31 mouse cellular contexts compared by ENCODE assay signal in genomic region chrX:143867129-143867664, GRCm38 (mm10). TPM values are rescaled to one million over a fixed set of nuclear protein-coding genes. Genes with fewer than 3 reads are reported as not detected.
"Had no signal": no experiment of that assay in that cellular context is flagged by ENCODE, and none has a peak within 500 bp of the region (broad histone marks: within the 10 kb centered on the region; RNA-seq: fewer than 3 reads in every experiment).

No protein-coding gene starts in this region.

- H3K9me3 ChIP-seq: limb, embryonic 12.5 days; limb, embryonic 15.5 days; liver, embryonic 12.5 days; liver, embryonic 13.5 days; liver, embryonic 15.5 days; lung, embryonic 15.5 days; megakaryocyte, embryonic 14.5 days; midbrain, embryonic 10.5 days; midbrain, embryonic 12.5 days; midbrain, embryonic 13.5 days; midbrain, embryonic 15.5 days; neural tube, embryonic 12.5 days had no signal

- H3K4me1 ChIP-seq: limb, embryonic 12.5 days; limb, embryonic 15.5 days; liver, embryonic 12.5 days; liver, embryonic 13.5 days; liver, embryonic 15.5 days; lung, embryonic 15.5 days; megakaryocyte, embryonic 14.5 days; midbrain, embryonic 10.5 days; midbrain, embryonic 12.5 days; midbrain, embryonic 13.5 days; midbrain, embryonic 15.5 days; neural tube, embryonic 12.5 days had no signal

- H3K9ac ChIP-seq: limb, embryonic 12.5 days; limb, embryonic 15.5 days; liver, embryonic 12.5 days; liver, embryonic 13.5 days; liver, embryonic 14.5 days; liver, embryonic 15.5 days; liver, postnatal 0 days; lung, embryonic 14.5 days; lung, embryonic 15.5 days; midbrain, embryonic 12.5 days; midbrain, embryonic 13.5 days; midbrain, embryonic 15.5 days; neural tube, embryonic 12.5 days had no signal

- H3K4me2 ChIP-seq: limb, embryonic 12.5 days; limb, embryonic 15.5 days; liver, embryonic 11.5 days; liver, embryonic 12.5 days; liver, embryonic 13.5 days; liver, embryonic 15.5 days; lung, embryonic 14.5 days; lung, embryonic 15.5 days; midbrain, embryonic 11.5 days; midbrain, embryonic 12.5 days; midbrain, embryonic 13.5 days; midbrain, embryonic 15.5 days; neural tube, embryonic 12.5 days had no signal

- H3K27ac ChIP-seq: left cerebral cortex, adult 2 months; limb, embryonic 12.5 days; limb, embryonic 15.5 days; liver, embryonic 12.5 days; liver, embryonic 13.5 days; liver, embryonic 14.5 days; liver, embryonic 15.5 days; lung, embryonic 15.5 days; macrophage; midbrain, embryonic 10.5 days; midbrain, embryonic 12.5 days; midbrain, embryonic 13.5 days; midbrain, embryonic 15.5 days; neural tube, embryonic 12.5 days had no signal

- H3K4me3 ChIP-seq: left cerebral cortex, adult 2 months; limb, embryonic 12.5 days; limb, embryonic 15.5 days; liver, embryonic 12.5 days; liver, embryonic 13.5 days; liver, embryonic 15.5 days; lung, embryonic 15.5 days; megakaryocyte, embryonic 14.5 days; midbrain, embryonic 10.5 days; midbrain, embryonic 12.5 days; midbrain, embryonic 13.5 days; midbrain, embryonic 15.5 days; myocyte; neural tube, embryonic 12.5 days had no signal

- ATAC-seq: liver, embryonic 12.5 days; liver, postnatal 0 days; lung, postnatal 0 days; midbrain, embryonic 13.5 days; midbrain, embryonic 15.5 days; midbrain, embryonic 16.5 days had no signal

- H3K36me3 ChIP-seq: limb, embryonic 12.5 days; limb, embryonic 15.5 days; liver, embryonic 12.5 days; liver, embryonic 13.5 days; liver, embryonic 15.5 days; lung, embryonic 15.5 days; midbrain, embryonic 10.5 days; midbrain, embryonic 12.5 days; midbrain, embryonic 15.5 days; neural tube, embryonic 12.5 days had no signal

- DNase-seq: left cerebral cortex, postnatal 4 days; liver; liver, embryonic 13.5 days; liver, postnatal 0 days; lung, adult 18-20 months; lung, adult 2 months; lung, embryonic 14.5 days; lung, postnatal 10 days; lung, postnatal 14 days; lung, postnatal 36 days; lung, postnatal 4 days; midbrain, embryonic 14.5 days had no signal

- H3K27me3 ChIP-seq: liver, embryonic 12.5 days; liver, embryonic 13.5 days; liver, embryonic 15.5 days; midbrain, embryonic 15.5 days; neural tube, embryonic 12.5 days had no signal

RNA-seq across cellular contexts. Expression of gene Capn6, which starts 40.0 kb away (rescaled TPM):
- polyA plus RNA-seq: macrophage had no signal
